ENCODE assay signal across 9 mouse cellular contexts in genomic region chr11:3912875-3913271, GRCm38 (mm10). TPM values are rescaled to one million over a fixed set of nuclear protein-coding genes. Genes with fewer than 3 reads are reported as not detected.
DNase-seq lines count a peak whose midpoint lies in the region; ATAC-seq and TF ChIP-seq lines count a peak whose summit lies in the region.
"Had no signal": no experiment of that assay in that cellular context is flagged by ENCODE, and none has a peak within 500 bp of the region (broad histone marks: within the 10 kb centered on the region; RNA-seq: fewer than 3 reads in every experiment).

No protein-coding gene starts in this region.

- H3K27ac ChIP-seq in forebrain, embryonic 16.5 days (ENCODE audit: low read length) = no peak overlapping the region; the same call in 1 of the 2 replicates
- peak overlapping the region; percentile 93 for H3K27ac ChIP-seq in hindbrain, postnatal 0 days
- no peak overlapping the region for H3K27ac ChIP-seq in liver, embryonic 16.5 days (ENCODE audit: low read length)
- peak overlapping the region; percentile 77; the same call in 1 of the 2 replicates for H3K27ac ChIP-seq in neural tube, embryonic 13.5 days (replicated peaks)

- H3K36me3 ChIP-seq in forebrain, embryonic 16.5 days (ENCODE audit: control insufficient read depth, insufficient read depth) = no peaks in the 10 kb centered on the region
- no peaks in the 10 kb centered on the region for H3K36me3 ChIP-seq in hindbrain, postnatal 0 days (ENCODE audit: insufficient read depth, low read length)
- no peaks in the 10 kb centered on the region for H3K36me3 ChIP-seq in liver, embryonic 16.5 days (ENCODE audit: control insufficient read depth, insufficient read depth)
- no peaks in the 10 kb centered on the region for H3K36me3 ChIP-seq in neural tube, embryonic 13.5 days

- H3K4me3 ChIP-seq in forebrain, embryonic 16.5 days (replicated peaks; ENCODE audit: low read length) = peak overlapping the region; percentile 74
- peak overlapping the region; percentile 67 for H3K4me3 ChIP-seq in hindbrain, postnatal 0 days (ENCODE audit: low read length)
- peak overlapping the region; percentile 59 for H3K4me3 ChIP-seq in liver, embryonic 16.5 days (ENCODE audit: low read depth, low read length)
- H3K4me3 ChIP-seq in neural tube, embryonic 13.5 days = peak overlapping the region; percentile 64

- no peaks in the 10 kb centered on the region for H3K27me3 ChIP-seq in forebrain, embryonic 16.5 days (replicated peaks; ENCODE audit: control insufficient read depth, insufficient read depth, low read length)
- H3K27me3 ChIP-seq in hindbrain, postnatal 0 days (ENCODE audit: insufficient read depth, low read length) = no peaks in the 10 kb centered on the region
- peaks cover 27% of the 10 kb centered on the region for H3K27me3 ChIP-seq in liver, embryonic 16.5 days (ENCODE audit: control insufficient read depth, insufficient read depth, low read depth, low read length)
- H3K27me3 ChIP-seq in neural tube, embryonic 13.5 days = 0 out of 2 replicates have a peak, but pooled peaks cover 8% of the 10 kb centered on the region

- peak; percentile 32 for TF ChIP-seq CTCF in hindbrain, postnatal 0 days (IDR thresholded peaks at IDR 0.05; ENCODE audit: low read depth)

- DNase-seq in left cerebral cortex, postnatal 4 days = peak; percentile 45
- DNase-seq in left cerebral cortex, adult 18-20 months (ENCODE audit: low spot score in 2 of 2) = no peak
- DNase-seq in brain, adult 2 months (ENCODE audit: low read depth, low spot score) = peak; percentile 50
- DNase-seq in hindbrain, postnatal 0 days (ENCODE audit: low spot score) = peak; percentile 46

- peak overlapping the region; percentile 81 for H3K9ac ChIP-seq in forebrain, embryonic 16.5 days (replicated peaks; ENCODE audit: low read depth, low read length)
- peak overlapping the region; percentile 77 for H3K9ac ChIP-seq in hindbrain, postnatal 0 days (replicated peaks; ENCODE audit: low read length)
- no peak overlapping the region for H3K9ac ChIP-seq in liver, embryonic 16.5 days (ENCODE audit: low read depth, low read length)
- peak overlapping the region; percentile 82 for H3K9ac ChIP-seq in neural tube, embryonic 13.5 days

- ATAC-seq in forebrain, embryonic 16.5 days = no peak
- peak; percentile 19 for ATAC-seq in hindbrain, postnatal 0 days
- no peak for ATAC-seq in liver, embryonic 16.5 days (ENCODE audit: low read depth)
- peak; percentile 38 for ATAC-seq in neural tube, embryonic 13.5 days (ENCODE audit: low read depth)
- no peak for ATAC-seq in inflammation-experienced regulatory T-cells, adult 6 months

- peaks cover 38% of the 10 kb centered on the region for H3K4me1 ChIP-seq in forebrain, embryonic 16.5 days (replicated peaks; ENCODE audit: control insufficient read depth, insufficient read depth, low read length)
- H3K4me1 ChIP-seq in hindbrain, postnatal 0 days (ENCODE audit: insufficient read depth, low read length) = peaks cover 28% of the 10 kb centered on the region
- peaks cover 9% of the 10 kb centered on the region for H3K4me1 ChIP-seq in liver, embryonic 16.5 days (ENCODE audit: control insufficient read depth, low read depth, low read length)
- peaks cover 66% of the 10 kb centered on the region for H3K4me1 ChIP-seq in neural tube, embryonic 13.5 days (replicated peaks)

- WGBS in forebrain, embryonic 16.5 days = under 1% methylated on average over 16 of the region's 16 CpGs
- WGBS in hindbrain, postnatal 0 days = 1% methylated on average over 16 of the region's 16 CpGs
- 7% methylated on average over 16 of the region's 16 CpGs for WGBS in liver, embryonic 16.5 days (ENCODE audit: insufficient replicate concordance)
- 2% methylated on average over 16 of the region's 16 CpGs for WGBS in neural tube, embryonic 13.5 days

- intact Hi-C loops in left cerebral cortex, postnatal 4 days (cut with DNase I) = loop anchor here (5.0 to 10.0 kb wide), 3 partner anchors 106 to 378 kb away; no protein-coding TSS in a partner anchor

- H3K9me3 ChIP-seq in forebrain, embryonic 16.5 days (ENCODE audit: control insufficient read depth, low read length) = no peaks in the 10 kb centered on the region
- H3K9me3 ChIP-seq in hindbrain, postnatal 0 days (ENCODE audit: low read length) = no peaks in the 10 kb centered on the region
- no peaks in the 10 kb centered on the region for H3K9me3 ChIP-seq in liver, embryonic 16.5 days (replicated peaks; ENCODE audit: control insufficient read depth, low read length)
- no peaks in the 10 kb centered on the region for H3K9me3 ChIP-seq in neural tube, embryonic 13.5 days

- peak overlapping the region; percentile 97 for H3K4me2 ChIP-seq in forebrain, embryonic 16.5 days (ENCODE audit: low read length)
- peak overlapping the region; percentile 93 for H3K4me2 ChIP-seq in hindbrain, postnatal 0 days (ENCODE audit: low read depth, low read length)
- peak overlapping the region; percentile 73 for H3K4me2 ChIP-seq in liver, embryonic 16.5 days (ENCODE audit: low read depth, low read length)
- H3K4me2 ChIP-seq in neural tube, embryonic 13.5 days = peak overlapping the region; percentile 93

RNA-seq across cellular contexts. Expression of gene Slc35e4, which starts 1.6 kb away (rescaled TPM):
- 10 to 100 TPM; 19.8 to 20.9 TPM for total RNA-seq in left cerebral cortex, postnatal 4 days (2021)
- 10 to 100 TPM; 19.0 to 20.0 TPM for total RNA-seq in left cerebral cortex, adult 18-20 months (2021)
- 11.7 and 14.6 TPM in 2 replicates for polyA plus RNA-seq in forebrain, embryonic 16.5 days (2015; fragmentation: Nextera tagmentation; extraction: Ambion mirVana)
- 48.6 and 52.4 TPM in 2 replicates for total RNA-seq in hindbrain, postnatal 0 days (2014; rRNA removed)
- polyA plus RNA-seq in hindbrain, postnatal 0 days (2015; fragmentation: Nextera tagmentation; extraction: Ambion mirVana) = 23.5 and 25.8 TPM in 2 replicates
- 0.25 and 0.51 TPM in 2 replicates for polyA plus RNA-seq in liver, embryonic 16.5 days (2015; fragmentation: Nextera tagmentation; extraction: Ambion mirVana)
- 11.9 and 13.3 TPM in 2 replicates for polyA plus RNA-seq in neural tube, embryonic 13.5 days (2015; fragmentation: Nextera tagmentation; extraction: Ambion mirVana)
- 1 to 10 TPM; 1.3 to 2.3 (median 1.5) TPM for polyA plus RNA-seq in inflammation-experienced regulatory T-cells, adult 6 months (2017; shearing (Covaris generic))

RNA-seq across cellular contexts. Expression of gene Dusp18, which starts 17.8 kb away (rescaled TPM):
- 10 to 100 TPM; 28.8 to 29.1 TPM for total RNA-seq in left cerebral cortex, postnatal 4 days (2021)
- 10 to 100 TPM; 19.9 to 24.0 TPM for total RNA-seq in left cerebral cortex, adult 18-20 months (2021)
- 42.4 and 46.0 TPM in 2 replicates for polyA plus RNA-seq in forebrain, embryonic 16.5 days (2015; fragmentation: Nextera tagmentation; extraction: Ambion mirVana)
- total RNA-seq in hindbrain, postnatal 0 days (2014; rRNA removed) = 14.4 and 16.9 TPM in 2 replicates
- polyA plus RNA-seq in hindbrain, postnatal 0 days (2015; fragmentation: Nextera tagmentation; extraction: Ambion mirVana) = 15.4 and 16.3 TPM in 2 replicates
- 0.22 and 0.28 TPM in 2 replicates for polyA plus RNA-seq in liver, embryonic 16.5 days (2015; fragmentation: Nextera tagmentation; extraction: Ambion mirVana)
- 23.0 and 24.7 TPM in 2 replicates for polyA plus RNA-seq in neural tube, embryonic 13.5 days (2015; fragmentation: Nextera tagmentation; extraction: Ambion mirVana)
- polyA plus RNA-seq in inflammation-experienced regulatory T-cells, adult 6 months (2017; shearing (Covaris generic)) = under 1 TPM in 2 of 3 experiments, not detected in 1; 0.21 to 0.32 TPM

RNA-seq across cellular contexts. Expression of gene 4921536K21Rik, which starts 18.0 kb away (rescaled TPM):
- 1 to 10 TPM in 1 of 2 experiments, under 1 TPM in 1; 0.93 to 1.3 TPM for total RNA-seq in left cerebral cortex, postnatal 4 days (2021)
- total RNA-seq in left cerebral cortex, adult 18-20 months (2021) = under 1 TPM; 0.37 to 0.54 TPM
- 0.54 and 0.63 TPM in 2 replicates for polyA plus RNA-seq in forebrain, embryonic 16.5 days (2015; fragmentation: Nextera tagmentation; extraction: Ambion mirVana)
- 0.21 and 0.90 TPM in 2 replicates for total RNA-seq in hindbrain, postnatal 0 days (2014; rRNA removed)
- 0.41 and 0.42 TPM in 2 replicates for polyA plus RNA-seq in hindbrain, postnatal 0 days (2015; fragmentation: Nextera tagmentation; extraction: Ambion mirVana)
- polyA plus RNA-seq in liver, embryonic 16.5 days (2015; fragmentation: Nextera tagmentation; extraction: Ambion mirVana) = 0.06 TPM in 1 of 2 replicates, not detected in the other
- 0.33 and 0.77 TPM in 2 replicates for polyA plus RNA-seq in neural tube, embryonic 13.5 days (2015; fragmentation: Nextera tagmentation; extraction: Ambion mirVana)
- polyA plus RNA-seq in inflammation-experienced regulatory T-cells, adult 6 months (2017; shearing (Covaris generic)) = not detected

RNA-seq across cellular contexts. Expression of gene Tcn2, which starts 19.1 kb away (rescaled TPM):
- 10 to 100 TPM; 10.1 to 10.9 TPM for total RNA-seq in left cerebral cortex, postnatal 4 days (2021)
- 10 to 100 TPM; 15.9 to 19.6 TPM for total RNA-seq in left cerebral cortex, adult 18-20 months (2021)
- 14.8 and 17.3 TPM in 2 replicates for polyA plus RNA-seq in forebrain, embryonic 16.5 days (2015; fragmentation: Nextera tagmentation; extraction: Ambion mirVana)
- total RNA-seq in hindbrain, postnatal 0 days (2014; rRNA removed) = 35.8 and 39.4 TPM in 2 replicates
- polyA plus RNA-seq in hindbrain, postnatal 0 days (2015; fragmentation: Nextera tagmentation; extraction: Ambion mirVana) = 29.3 and 30.8 TPM in 2 replicates
- polyA plus RNA-seq in liver, embryonic 16.5 days (2015; fragmentation: Nextera tagmentation; extraction: Ambion mirVana) = 34.8 and 37.3 TPM in 2 replicates
- 31.1 and 31.9 TPM in 2 replicates for polyA plus RNA-seq in neural tube, embryonic 13.5 days (2015; fragmentation: Nextera tagmentation; extraction: Ambion mirVana)
- 10 to 100 TPM; 11.0 to 29.1 (median 23.6) TPM for polyA plus RNA-seq in inflammation-experienced regulatory T-cells, adult 6 months (2017; shearing (Covaris generic))

RNA-seq across cellular contexts. Expression of gene Osbp2, which starts 49.2 kb away (rescaled TPM):
- total RNA-seq in left cerebral cortex, postnatal 4 days (2021) = 10 to 100 TPM; 61.6 to 62.1 TPM
- 100 to 1,000 TPM; 132 to 142 TPM for total RNA-seq in left cerebral cortex, adult 18-20 months (2021)
- 11.8 and 19.5 TPM in 2 replicates for polyA plus RNA-seq in forebrain, embryonic 16.5 days (2015; fragmentation: Nextera tagmentation; extraction: Ambion mirVana)
- total RNA-seq in hindbrain, postnatal 0 days (2014; rRNA removed) = 78.3 and 87.5 TPM in 2 replicates
- polyA plus RNA-seq in hindbrain, postnatal 0 days (2015; fragmentation: Nextera tagmentation; extraction: Ambion mirVana) = 33.8 and 39.7 TPM in 2 replicates
- polyA plus RNA-seq in liver, embryonic 16.5 days (2015; fragmentation: Nextera tagmentation; extraction: Ambion mirVana) = 0.09 and 0.12 TPM in 2 replicates
- 12.3 and 16.8 TPM in 2 replicates for polyA plus RNA-seq in neural tube, embryonic 13.5 days (2015; fragmentation: Nextera tagmentation; extraction: Ambion mirVana)
- not detected for polyA plus RNA-seq in inflammation-experienced regulatory T-cells, adult 6 months (2017; shearing (Covaris generic))
- total RNA-seq: neutrophil, adult 5-6 weeks had no signal

Comparison
In these comparisons a context has a peak if more than half of its experiments do, and no peak if none do; other contexts are left out.
1. DNase-seq: peak in left cerebral cortex, postnatal 4 days (single experiment), brain, adult 2 months (single experiment) and hindbrain, postnatal 0 days (single experiment); none in left cerebral cortex, adult 18-20 months (0 of 2).
2. ATAC-seq: peak in hindbrain, postnatal 0 days (single experiment) and neural tube, embryonic 13.5 days (single experiment); none in forebrain, embryonic 16.5 days (single experiment), liver, embryonic 16.5 days (single experiment) and inflammation-experienced regulatory T-cells, adult 6 months (single experiment).
3. H3K27ac ChIP-seq: peak in hindbrain, postnatal 0 days (single experiment) and neural tube, embryonic 13.5 days (single experiment); none in forebrain, embryonic 16.5 days (single experiment) and liver, embryonic 16.5 days (single experiment).
4. RNA of gene Dusp18, which starts 17.8 kb away (polyA plus RNA-seq): 42.4 to 46.0 TPM in forebrain, embryonic 16.5 days, 23.0 to 24.7 TPM in neural tube, embryonic 13.5 days and 15.4 to 16.3 TPM in hindbrain, postnatal 0 days; 0.22 to 0.28 TPM in liver, embryonic 16.5 days and 0.21 to 0.32 TPM in inflammation-experienced regulatory T-cells, adult 6 months; every median in the first group is over 10 times any median in the second.
5. Peak in every context shown above with its lines, with median percentiles within 50 percentile points of each other: H3K4me2 ChIP-seq and H3K4me3 ChIP-seq.